In genomic region chr5:133619347-133619746, GRCm38 (mm10) we compare ENCODE assay signal across 10 mouse cellular contexts.
"Had no signal": no experiment of that assay in that cellular context is flagged by ENCODE, and none has a peak within 500 bp of the region (broad histone marks: within the 10 kb centered on the region; RNA-seq: fewer than 3 reads in every experiment).

No protein-coding gene starts in this region.

- H3K4me1 ChIP-seq: limb, embryonic 15.5 days; liver, embryonic 12.5 days; midbrain, embryonic 10.5 days; neural tube, embryonic 15.5 days had no signal

- H3K4me3 ChIP-seq: left cerebral cortex, adult 2 months; limb, embryonic 15.5 days; liver, embryonic 12.5 days; midbrain, embryonic 10.5 days; myocyte; neural tube, embryonic 15.5 days had no signal

- H3K4me2 ChIP-seq: limb, embryonic 15.5 days; liver, embryonic 12.5 days; neural tube, embryonic 15.5 days had no signal

- ATAC-seq: liver, embryonic 12.5 days had no signal

- H3K27me3 ChIP-seq: limb, embryonic 15.5 days; liver, embryonic 12.5 days; neural tube, embryonic 15.5 days had no signal

- H3K27ac ChIP-seq: left cerebral cortex, adult 2 months; limb, embryonic 15.5 days; liver, embryonic 12.5 days; midbrain, embryonic 10.5 days; neural tube, embryonic 15.5 days; stomach, postnatal 0 days had no signal

- DNase-seq: midbrain, embryonic 14.5 days; right cerebral cortex, postnatal 25 days; thymus, postnatal 4 days had no signal

- H3K9ac ChIP-seq: limb, embryonic 15.5 days; liver, embryonic 12.5 days; neural tube, embryonic 15.5 days had no signal

- H3K36me3 ChIP-seq: limb, embryonic 15.5 days; liver, embryonic 12.5 days; midbrain, embryonic 10.5 days; neural tube, embryonic 15.5 days had no signal

- H3K9me3 ChIP-seq: limb, embryonic 15.5 days; midbrain, embryonic 10.5 days; neural tube, embryonic 15.5 days had no signal
